Mouse (Mus musculus): ENCODE measurements around the gene Bicdl1. TPM values are rescaled to one million over a fixed set of nuclear protein-coding genes. Genes with fewer than 3 reads are reported as not detected.

The Bicdl1 gene
- polyA plus RNA-seq, 2 experiments from 2014 or later: 15.7 to 17.7 TPM

- ATAC-seq: no peak
Observed at GRCm38 (mm10) chr5:115666366-115667065, 64.9 kb downstream of the Bicdl1 start.

- ATAC-seq: no peak
Observed at GRCm38 (mm10) chr5:115662658-115663057, 68.8 kb downstream of the Bicdl1 start.

- no peak for ATAC-seq
Observed at GRCm38 (mm10) chr5:115658352-115658751, 73.1 kb downstream of the Bicdl1 start.

- ATAC-seq: no peak
Observed at GRCm38 (mm10) chr5:115657234-115657633, 74.2 kb downstream of the Bicdl1 start.

GRCm38 (mm10) chr5:115656677-115657076, 74.7 kb downstream of the Bicdl1 start:
- ATAC-seq: no peak

GRCm38 (mm10) chr5:115653776-115654175, 77.6 kb downstream of the Bicdl1 start:
- no peak for ATAC-seq

- ATAC-seq: peak; percentile 99
Observed at GRCm38 (mm10) chr5:115652681-115653575, 78.5 kb downstream of the Bicdl1 start.

GRCm38 (mm10) chr5:115651821-115652220, 79.6 kb downstream of the Bicdl1 start:
- no peak for ATAC-seq

- ATAC-seq: no peak
Observed at GRCm38 (mm10) chr5:115650885-115651284, 80.5 kb downstream of the Bicdl1 start.

- no peak for ATAC-seq
Observed at GRCm38 (mm10) chr5:115649699-115650098, 81.7 kb downstream of the Bicdl1 start.

- ATAC-seq: no peak
Observed at GRCm38 (mm10) chr5:115648876-115649275, 82.5 kb downstream of the Bicdl1 start.

GRCm38 (mm10) chr5:115644192-115644591, 87.2 kb downstream of the Bicdl1 start:
- no peak for ATAC-seq

- peak; percentile 51 for ATAC-seq
Observed at GRCm38 (mm10) chr5:115635536-115635935, 95.9 kb downstream of the Bicdl1 start.

GRCm38 (mm10) chr5:115634046-115634445, 97.4 kb downstream of the Bicdl1 start:
- ATAC-seq: no peak

- ATAC-seq: no peak
Observed at GRCm38 (mm10) chr5:115633060-115633459, 98.4 kb downstream of the Bicdl1 start.

- ATAC-seq: no peak
Observed at GRCm38 (mm10) chr5:115632358-115632714, 99.1 kb downstream of the Bicdl1 start.

- peak; percentile 81 for ATAC-seq
Observed at GRCm38 (mm10) chr5:115631505-115632357, 99.7 kb downstream of the Bicdl1 start, which contains the start of gene Rab35. Gene Rab35 (plus strand): TSS chr5:115631908.

GRCm38 (mm10) chr5:115630291-115630690, 101.1 kb downstream of the Bicdl1 start:
- no peak for ATAC-seq

- ATAC-seq: no peak
Observed at GRCm38 (mm10) chr5:115629672-115630071, 101.7 kb downstream of the Bicdl1 start.

GRCm38 (mm10) chr5:115628083-115628482, 103.3 kb downstream of the Bicdl1 start:
- no peak for ATAC-seq

GRCm38 (mm10) chr5:115626237-115626886, 105.1 kb downstream of the Bicdl1 start:
- no peak for ATAC-seq
